Mouse (Mus musculus): ENCODE data around the gene Atp6v1e1. TPM values are rescaled to one million over a fixed set of nuclear protein-coding genes. Genes with fewer than 3 reads are reported as not detected.

Atp6v1e1 gene
- polyA plus RNA-seq (2011; ENCODE audit: insufficient read depth, insufficient read length, low read depth, missing spikeins): 186 and 213 TPM in 2 replicates

- Histone ChIP-seq H3K4me3 (ENCODE audit: low read depth, low read length) (peak within 1 kb of the TSS; percentile 87), H3K27me3 (ENCODE audit: control insufficient read depth, insufficient read depth, low read length, poor library complexity, severe bottlenecking) (no peaks in the 10 kb centered on the region), H3K4me1 (ENCODE audit: control insufficient read depth, insufficient read depth, low read length) (no peaks in the 10 kb centered on the region), H3K9ac (ENCODE audit: low read depth, poor library complexity, severe bottlenecking) (peak within 1 kb of the TSS; percentile 34), H3K27ac (ENCODE audit: insufficient read depth, low read length) (peak within 1 kb of the TSS; percentile 28), H3K36me3 (ENCODE audit: control insufficient read depth, insufficient read depth, low read length, poor library complexity, severe bottlenecking) (peaks cover 25% of the 10 kb centered on the region), H3K9me3 (replicated peaks; ENCODE audit: control insufficient read depth, insufficient read depth, low read length, poor library complexity, severe bottlenecking) (peaks cover 32% of the 10 kb centered on the region)
- TF ChIP-seq POLR2A (IDR thresholded peaks at IDR 0.05; ENCODE audit: insufficient read depth, low read length) (peak; percentile 19), CTCF (IDR thresholded peaks at IDR 0.05; ENCODE audit: low read depth, low read length) (no peak)
These were observed at the start of gene Atp6v1e1 for GRCm38 (mm10) chr6:120822307-120822928. TSS of gene Atp6v1e1 (minus strand) at chr6:120822793.

DNA sequence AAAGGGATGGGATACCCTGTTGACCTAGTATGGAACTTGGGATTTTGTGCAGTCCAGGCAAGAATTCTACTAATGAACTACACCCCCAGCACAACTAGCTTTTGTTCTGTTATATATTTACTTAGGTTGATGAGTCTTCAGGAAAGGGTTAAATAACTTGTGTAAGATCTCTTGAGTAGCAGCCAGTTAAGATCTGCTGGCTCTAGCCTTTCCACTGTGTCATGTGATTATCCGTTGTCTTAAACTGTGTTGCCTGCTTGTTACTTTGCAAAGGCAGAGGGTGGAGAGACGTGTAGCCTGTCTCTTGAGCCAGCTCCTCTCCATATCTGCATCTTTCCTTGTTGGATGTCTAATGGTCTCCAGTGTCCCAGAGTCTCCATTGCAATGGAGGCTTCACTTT, 48.7 kb upstream of the Atp6v1e1 start:
- Histone ChIP-seq H3K9ac (ENCODE audit: low read depth, poor library complexity, severe bottlenecking) (no peak overlapping the region), H3K36me3 (ENCODE audit: control insufficient read depth, insufficient read depth, low read length, poor library complexity, severe bottlenecking) (no peaks in the 10 kb centered on the region; the same call in none of the 2 replicates), H3K27me3 (ENCODE audit: control insufficient read depth, insufficient read depth, low read length, poor library complexity, severe bottlenecking) (no peaks in the 10 kb centered on the region), H3K4me3 (ENCODE audit: low read depth, low read length) (no peak overlapping the region), H3K4me1 (ENCODE audit: control insufficient read depth, insufficient read depth, low read length) (no peaks in the 10 kb centered on the region), H3K9me3 (replicated peaks; ENCODE audit: control insufficient read depth, insufficient read depth, low read length, poor library complexity, severe bottlenecking) (no peaks in the 10 kb centered on the region), H3K27ac (ENCODE audit: insufficient read depth, low read length) (no peak overlapping the region)
- TF ChIP-seq POLR2A (IDR thresholded peaks at IDR 0.05; ENCODE audit: insufficient read depth, low read length) (no peak), EP300 (IDR thresholded peaks at IDR 0.05; ENCODE audit: insufficient read depth, low read depth, low read length) (no peak), CTCF (IDR thresholded peaks at IDR 0.05; ENCODE audit: low read depth, low read length) (no peak)

DNA sequence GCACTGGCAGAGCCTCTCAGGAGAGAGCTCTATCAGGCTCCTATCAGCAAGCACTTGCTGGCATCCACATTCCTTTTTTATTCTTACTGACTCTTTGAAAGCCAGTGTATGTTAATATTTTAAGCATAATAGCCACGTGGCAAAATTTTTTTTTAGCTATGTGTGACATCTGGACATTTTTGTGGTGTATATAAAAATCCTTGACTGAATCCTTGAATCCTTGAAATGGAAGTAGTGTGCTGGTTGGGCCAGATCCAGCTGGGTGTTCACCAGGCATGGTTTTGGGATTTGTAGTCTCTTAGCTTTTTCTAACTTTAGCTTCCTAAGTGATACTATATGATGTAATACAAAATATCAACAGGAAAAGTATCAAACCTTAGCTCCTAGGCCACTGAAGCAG, 46.2 kb upstream of the Atp6v1e1 start:
- H3K4me3 ChIP-seq (ENCODE audit: low read depth, low read length): no peak overlapping the region
- no peaks in the 10 kb centered on the region for H3K27me3 ChIP-seq (ENCODE audit: control insufficient read depth, insufficient read depth, low read length, poor library complexity, severe bottlenecking)
- TF ChIP-seq EP300 (IDR thresholded peaks at IDR 0.05; ENCODE audit: insufficient read depth, low read depth, low read length) (no peak), CTCF (IDR thresholded peaks at IDR 0.05; ENCODE audit: low read depth, low read length) (no peak), POLR2A (IDR thresholded peaks at IDR 0.05; ENCODE audit: insufficient read depth, low read length) (no peak)
- H3K9me3 ChIP-seq (replicated peaks; ENCODE audit: control insufficient read depth, insufficient read depth, low read length, poor library complexity, severe bottlenecking): no peaks in the 10 kb centered on the region
- H3K27ac ChIP-seq (ENCODE audit: insufficient read depth, low read length): no peak overlapping the region
- no peak overlapping the region for H3K9ac ChIP-seq (ENCODE audit: low read depth, poor library complexity, severe bottlenecking)
- H3K4me1 ChIP-seq (ENCODE audit: control insufficient read depth, insufficient read depth, low read length): no peaks in the 10 kb centered on the region
- H3K36me3 ChIP-seq (ENCODE audit: control insufficient read depth, insufficient read depth, low read length, poor library complexity, severe bottlenecking): peaks cover 3% of the 10 kb centered on the region

GRCm38 (mm10) chr6:120866051-120866814, 43.6 kb upstream of the Atp6v1e1 start:
- Histone ChIP-seq H3K36me3 (ENCODE audit: control insufficient read depth, insufficient read depth, low read length, poor library complexity, severe bottlenecking) (peaks cover 4% of the 10 kb centered on the region), H3K4me3 (ENCODE audit: low read depth, low read length) (no peak overlapping the region), H3K9ac (ENCODE audit: low read depth, poor library complexity, severe bottlenecking) (no peak overlapping the region), H3K9me3 (replicated peaks; ENCODE audit: control insufficient read depth, insufficient read depth, low read length, poor library complexity, severe bottlenecking) (no peaks in the 10 kb centered on the region), H3K27me3 (ENCODE audit: control insufficient read depth, insufficient read depth, low read length, poor library complexity, severe bottlenecking) (no peaks in the 10 kb centered on the region), H3K4me1 (ENCODE audit: control insufficient read depth, insufficient read depth, low read length) (no peaks in the 10 kb centered on the region), H3K27ac (ENCODE audit: insufficient read depth, low read length) (no peak overlapping the region)
- TF ChIP-seq POLR2A (IDR thresholded peaks at IDR 0.05; ENCODE audit: insufficient read depth, low read length): no peak
- TF ChIP-seq EP300 (IDR thresholded peaks at IDR 0.05; ENCODE audit: insufficient read depth, low read depth, low read length): no peak
- TF ChIP-seq CTCF (IDR thresholded peaks at IDR 0.05; ENCODE audit: low read depth, low read length): no peak

- TF ChIP-seq CTCF (IDR thresholded peaks at IDR 0.05; ENCODE audit: low read depth, low read length): no peak
- H3K27me3 ChIP-seq (ENCODE audit: control insufficient read depth, insufficient read depth, low read length, poor library complexity, severe bottlenecking): no peaks in the 10 kb centered on the region
- H3K36me3 ChIP-seq (ENCODE audit: control insufficient read depth, insufficient read depth, low read length, poor library complexity, severe bottlenecking): 0 out of 2 replicates have a peak, but pooled peaks cover 2% of the 10 kb centered on the region
These were observed 37.5 kb upstream of the Atp6v1e1 start for GRCm38 (mm10) chr6:120860079-120860478.

GRCm38 (mm10) chr6:120858217-120858711, 35.7 kb upstream of the Atp6v1e1 start:
- Histone ChIP-seq H3K27me3 (ENCODE audit: control insufficient read depth, insufficient read depth, low read length, poor library complexity, severe bottlenecking) (no peaks in the 10 kb centered on the region), H3K4me1 (ENCODE audit: control insufficient read depth, insufficient read depth, low read length) (no peaks in the 10 kb centered on the region), H3K9ac (ENCODE audit: low read depth, poor library complexity, severe bottlenecking) (no peak overlapping the region), H3K27ac (ENCODE audit: insufficient read depth, low read length) (no peak overlapping the region), H3K4me3 (ENCODE audit: low read depth, low read length) (no peak overlapping the region), H3K36me3 (ENCODE audit: control insufficient read depth, insufficient read depth, low read length, poor library complexity, severe bottlenecking) (peaks cover under 1% of the 10 kb centered on the region; the same call in 1 of the 2 replicates), H3K9me3 (replicated peaks; ENCODE audit: control insufficient read depth, insufficient read depth, low read length, poor library complexity, severe bottlenecking) (no peaks in the 10 kb centered on the region)
- TF ChIP-seq EP300 (IDR thresholded peaks at IDR 0.05; ENCODE audit: insufficient read depth, low read depth, low read length) (no peak), CTCF (IDR thresholded peaks at IDR 0.05; ENCODE audit: low read depth, low read length) (no peak), POLR2A (IDR thresholded peaks at IDR 0.05; ENCODE audit: insufficient read depth, low read length) (no peak)

More at GRCm38 (mm10) chr6:120860079-120860478, 37.5 kb upstream of the Atp6v1e1 start:
- H3K27ac ChIP-seq (ENCODE audit: insufficient read depth, low read length): no peak overlapping the region
- no peak overlapping the region for H3K4me3 ChIP-seq (ENCODE audit: low read depth, low read length)
- H3K9me3 ChIP-seq (replicated peaks; ENCODE audit: control insufficient read depth, insufficient read depth, low read length, poor library complexity, severe bottlenecking): no peaks in the 10 kb centered on the region
- no peak overlapping the region for H3K9ac ChIP-seq (ENCODE audit: low read depth, poor library complexity, severe bottlenecking)
- H3K4me1 ChIP-seq (ENCODE audit: control insufficient read depth, insufficient read depth, low read length): no peaks in the 10 kb centered on the region
